Mouse (Mus musculus): ENCODE data around the gene Lage3.

DNA sequence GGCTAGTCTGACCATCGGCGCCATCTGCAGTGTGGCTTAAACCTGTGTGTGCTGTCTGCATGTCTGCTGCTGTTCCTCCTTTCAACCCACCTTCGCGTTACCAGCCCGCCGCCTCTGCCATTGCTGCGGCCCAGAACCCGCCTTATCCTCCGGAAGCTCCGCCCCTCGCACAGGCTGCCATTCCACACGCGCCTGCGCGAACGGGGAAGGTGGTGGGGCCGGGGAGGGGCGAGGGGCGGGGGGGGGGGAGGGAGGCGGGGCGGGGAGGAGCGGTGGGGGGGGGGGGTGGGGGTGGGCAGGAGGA lies at the start of gene Lage3:
- TF ChIP-seq EP300 (IDR thresholded peaks at IDR 0.05; ENCODE audit: low read depth), result no peak
- TF ChIP-seq CTCF (IDR thresholded peaks at IDR 0.05; ENCODE audit: low read depth), result no peak
